Mouse (Mus musculus) cortical plate, adult 2 months (tissue): ENCODE results near the gene Fam49a. TPM values are rescaled to one million over a fixed set of nuclear protein-coding genes. Genes with fewer than 3 reads are reported as not detected.

Experiments used
- H3K27ac ChIP-seq: fragments of 200-500 bp; 2 replicates; pipeline ENCODE4 v1.5.1; 2012; ENCODE audit warnings: low read length, control low read depth, inconsistent platforms; ENCODE audit not compliant: insufficient read depth
- H3K4me1 ChIP-seq: fragments of 200-500 bp; 2 replicates; pipeline ENCODE4 v1.6.1; 2011; ENCODE audit warnings: low read length; ENCODE audit not compliant: control insufficient read depth, insufficient read depth
- H3K4me3 ChIP-seq: fragments of 200-500 bp; 2 replicates; pipeline ENCODE4 v1.5.1; 2011; ENCODE audit warnings: mild to moderate bottlenecking, low read length, control low read depth; ENCODE audit not compliant: insufficient read depth
- CTCF ChIP-seq: fragments of 200-500 bp; IDR thresholded peaks from 2 replicates; pipeline ENCODE4 v1.5.1; 2011; ENCODE audit warnings: mild to moderate bottlenecking, control low read depth, low read length; ENCODE audit not compliant: insufficient read depth; ENCODE audit errors: extremely low read depth
- POLR2A ChIP-seq: fragments of 200-500 bp; IDR thresholded peaks from 2 replicates; pipeline ENCODE4 v1.6.1; 2011; ENCODE audit warnings: mild to moderate bottlenecking, low read length, control low read depth; ENCODE audit not compliant: insufficient read depth; ENCODE audit errors: extremely low read depth
- polyA plus RNA-seq: library from polyadenylated mRNA; depleted of rRNA; stranded (reverse); fragments of >200 nt; gene quantifications from 2 replicates; pipeline ENCODE4 v1.2.3, GENCODE M21; 2012

Gene Fam49a
- polyA plus RNA-seq, 1 experiment, result 78.9 TPM

GRCm38 (mm10) chr12:12284521-12284920 is 22.6 kb downstream of the Fam49a start:
- H3K4me1 ChIP-seq, result peaks cover 20% of the 10 kb centered on the region
- TF ChIP-seq CTCF, result no peak
- no peak for TF ChIP-seq POLR2A
- H3K27ac ChIP-seq, result 0 out of 2 replicates have a peak overlapping the region, but pooled peaks have one; percentile 20
- no peak overlapping the region for H3K4me3 ChIP-seq

- TF ChIP-seq CTCF (no peak), POLR2A (no peak)
- Histone ChIP-seq H3K27ac (peak overlapping the region; percentile 70), H3K4me1 (peaks cover 28% of the 10 kb centered on the region), H3K4me3 (no peak overlapping the region)
Measured at GRCm38 (mm10) chr12:12287131-12287786, 25.3 kb downstream of the Fam49a start.

- TF ChIP-seq CTCF (no peak), POLR2A (no peak)
- H3K4me3 ChIP-seq, result no peak overlapping the region
- peak overlapping the region; percentile 72; the same call in 1 of the 2 replicates for H3K27ac ChIP-seq
- H3K4me1 ChIP-seq, result peaks cover 29% of the 10 kb centered on the region
Measured at GRCm38 (mm10) chr12:12287787-12288132, 25.8 kb downstream of the Fam49a start.

- H3K4me1 ChIP-seq, result peaks cover 30% of the 10 kb centered on the region
- no peak overlapping the region for H3K4me3 ChIP-seq
- TF ChIP-seq CTCF (no peak), POLR2A (no peak)
- H3K27ac ChIP-seq, result no peak overlapping the region; the same call in 1 of the 2 replicates
Measured at GRCm38 (mm10) chr12:12288586-12288985, 26.6 kb downstream of the Fam49a start.

- TF ChIP-seq CTCF (no peak), POLR2A (no peak)
- no peak overlapping the region for H3K27ac ChIP-seq
- peaks cover 30% of the 10 kb centered on the region for H3K4me1 ChIP-seq
- no peak overlapping the region for H3K4me3 ChIP-seq
Measured at GRCm38 (mm10) chr12:12289636-12290035, 27.7 kb downstream of the Fam49a start.

GRCm38 (mm10) chr12:12292043-12292618 is 30.2 kb downstream of the Fam49a start:
- no peak overlapping the region for H3K4me3 ChIP-seq
- no peak for TF ChIP-seq CTCF
- 0 out of 2 replicates have a peak overlapping the region, but pooled peaks have one; percentile 18 for H3K27ac ChIP-seq
- H3K4me1 ChIP-seq, result peaks cover 21% of the 10 kb centered on the region

GRCm38 (mm10) chr12:12294380-12295171 is 32.6 kb downstream of the Fam49a start:
- Histone ChIP-seq H3K4me1 (peaks cover 13% of the 10 kb centered on the region; the same call in 1 of the 2 replicates), H3K27ac (no peak overlapping the region)

GRCm38 (mm10) chr12:12298451-12298850 is 36.5 kb downstream of the Fam49a start:
- Histone ChIP-seq H3K4me3 (no peak overlapping the region), H3K4me1 (peaks cover 28% of the 10 kb centered on the region), H3K27ac (no peak overlapping the region)
- TF ChIP-seq CTCF, result no peak
- no peak for TF ChIP-seq POLR2A

More at GRCm38 (mm10) chr12:12294380-12295171, 32.6 kb downstream of the Fam49a start:
- no peak for TF ChIP-seq CTCF
- TF ChIP-seq POLR2A, result no peak
- H3K4me3 ChIP-seq, result no peak overlapping the region

- H3K27ac ChIP-seq, result no peak overlapping the region
Measured at GRCm38 (mm10) chr12:12299303-12299702, 37.4 kb downstream of the Fam49a start.

More at GRCm38 (mm10) chr12:12299303-12299702, 37.4 kb downstream of the Fam49a start:
- H3K4me1 ChIP-seq, result peaks cover 32% of the 10 kb centered on the region
- H3K4me3 ChIP-seq, result no peak overlapping the region
- TF ChIP-seq POLR2A, result no peak
- no peak for TF ChIP-seq CTCF
